Mouse (Mus musculus) ES-Bruce4 (cell line): Measurements from ENCODE around the gene Atp8b5.

Source experiments
- CTCF ChIP-seq: IDR thresholded peaks from one replicate; pipeline ENCODE4 v1.8.1; 2011; ENCODE audit warnings: low read depth, low read length
- EP300 ChIP-seq: IDR thresholded peaks from 2 replicates; pipeline ENCODE4 v1.6.1; 2011; ENCODE audit warnings: low read depth, low read length; ENCODE audit not compliant: insufficient read depth
- POLR2A ChIP-seq: IDR thresholded peaks from one replicate; pipeline ENCODE4 v1.8.1; 2011; ENCODE audit warnings: low read length; ENCODE audit not compliant: insufficient read depth

DNA sequence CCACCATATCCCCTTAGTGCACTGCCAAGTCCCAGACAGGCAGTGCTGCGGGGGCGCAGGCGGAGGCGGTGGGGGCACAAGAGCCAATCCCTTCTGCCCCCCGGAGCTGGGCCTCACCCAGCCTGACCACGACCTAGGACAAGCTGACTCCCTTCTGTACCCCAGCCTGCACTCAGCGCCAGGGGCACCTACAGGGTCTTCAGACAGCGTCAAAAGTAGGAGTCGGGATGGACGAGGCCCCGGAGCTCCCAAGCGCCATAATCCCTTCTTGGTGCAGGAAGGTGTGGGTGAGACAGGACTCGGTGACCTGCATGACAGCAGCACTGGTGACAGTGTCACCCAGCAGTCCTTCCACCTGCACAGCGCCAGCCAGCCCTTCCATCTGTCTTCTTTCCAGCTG is 147.8 kb downstream of the Atp8b5 start:
- TF ChIP-seq CTCF: no peak
- TF ChIP-seq POLR2A: no peak
- TF ChIP-seq EP300: no peak
